Mouse (Mus musculus): ENCODE data around the gene Olfr792. TPM values are rescaled to one million over a fixed set of nuclear protein-coding genes. Genes with fewer than 3 reads are reported as not detected.

Olfr792 gene
- polyA plus RNA-seq (2012; ENCODE audit: insufficient read depth, insufficient read length, missing spikeins) = not detected in 2 replicates

DNA sequence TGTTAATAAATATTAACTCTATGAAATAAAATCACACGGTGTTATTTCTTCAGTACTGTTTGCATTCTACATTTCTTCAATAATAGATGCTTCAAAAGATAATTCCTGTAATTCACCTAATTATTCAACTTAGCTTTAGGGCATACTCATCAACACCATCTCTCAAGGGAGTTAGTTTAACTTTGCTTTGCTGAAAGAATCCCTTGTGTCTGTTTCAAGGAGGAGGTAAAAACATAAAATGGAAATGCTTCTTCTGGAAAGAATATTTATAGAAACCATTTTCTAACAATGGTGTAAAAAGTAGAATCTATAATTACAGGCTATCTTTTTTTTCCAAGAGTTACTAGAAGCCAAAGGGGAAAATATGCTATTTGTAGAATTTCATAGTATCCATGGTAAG lies at the start of gene Olfr792:
Gene Olfr792 (plus strand): TSS at position 301 of the 400 bp plus-strand sequence.
- Histone ChIP-seq H3K4me1 (ENCODE audit: control insufficient read depth, insufficient read depth, low read length) (no peaks in the 10 kb centered on the region), H3K27ac (ENCODE audit: insufficient read depth, low read depth, low read length) (no peak within 1 kb of the TSS), H3K4me3 (ENCODE audit: insufficient read depth, low read length) (no peak within 1 kb of the TSS)
- no peak for TF ChIP-seq CTCF (IDR thresholded peaks at IDR 0.05; ENCODE audit: low read depth, low read length)
- TF ChIP-seq POLR2A (IDR thresholded peaks at IDR 0.05; ENCODE audit: borderline replicate concordance, low read depth, low read length) = no peak

DNA sequence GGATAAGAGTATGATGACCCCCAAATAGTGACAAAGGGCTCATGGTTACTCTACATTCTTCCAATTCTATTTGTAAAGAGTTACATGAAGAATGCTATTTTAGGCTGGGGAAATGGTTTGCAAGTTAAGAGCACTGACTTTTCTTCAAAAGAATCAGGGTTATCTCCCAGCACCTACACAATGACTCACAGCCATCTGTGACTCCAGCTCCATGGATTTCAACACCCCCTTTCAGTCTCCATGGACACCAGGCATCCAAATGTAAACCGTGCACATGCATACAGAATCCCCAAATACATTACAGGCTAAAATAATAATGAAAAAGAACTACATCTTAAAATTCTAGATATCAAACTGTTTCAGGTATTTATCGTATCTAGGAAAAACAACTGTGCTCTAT lies 48.9 kb upstream of the Olfr792 start:
- no peak for TF ChIP-seq CTCF (IDR thresholded peaks at IDR 0.05; ENCODE audit: low read depth, low read length)
- TF ChIP-seq POLR2A (IDR thresholded peaks at IDR 0.05; ENCODE audit: borderline replicate concordance, low read depth, low read length) = no peak
- H3K4me1 ChIP-seq (ENCODE audit: control insufficient read depth, insufficient read depth, low read length) = no peaks in the 10 kb centered on the region
- no peak overlapping the region for H3K27ac ChIP-seq (ENCODE audit: insufficient read depth, low read depth, low read length)
- H3K4me3 ChIP-seq (ENCODE audit: insufficient read depth, low read length) = no peak overlapping the region

DNA sequence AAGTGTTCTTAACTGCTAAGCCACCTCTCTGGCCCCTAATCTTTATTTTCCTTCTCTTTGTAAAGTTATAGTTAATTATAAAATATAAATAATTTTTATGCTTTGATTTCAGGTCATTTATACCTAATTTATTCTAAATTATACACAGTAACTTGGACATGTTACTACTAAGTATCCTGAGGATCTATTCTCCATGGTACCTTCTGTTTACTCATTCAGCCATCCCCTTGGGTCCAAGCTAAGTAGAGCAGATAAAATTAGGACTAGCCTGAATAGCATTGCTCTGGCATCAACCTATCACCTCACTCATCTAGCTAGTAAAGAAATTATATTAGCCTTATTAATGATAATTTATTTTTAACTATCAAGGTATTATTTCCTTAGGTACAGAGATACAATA lies 40.8 kb upstream of the Olfr792 start, which contains the start of gene Olfr790:
Gene Olfr790 (plus strand): TSS at position 301 of the 400 bp plus-strand sequence.
- H3K27ac ChIP-seq (ENCODE audit: insufficient read depth, low read depth, low read length) = no peak within 1 kb of the TSS
- TF ChIP-seq POLR2A (IDR thresholded peaks at IDR 0.05; ENCODE audit: borderline replicate concordance, low read depth, low read length) (no peak), CTCF (IDR thresholded peaks at IDR 0.05; ENCODE audit: low read depth, low read length) (no peak)
- H3K4me1 ChIP-seq (ENCODE audit: control insufficient read depth, insufficient read depth, low read length) = no peaks in the 10 kb centered on the region
- H3K4me3 ChIP-seq (ENCODE audit: insufficient read depth, low read length) = no peak within 1 kb of the TSS

DNA sequence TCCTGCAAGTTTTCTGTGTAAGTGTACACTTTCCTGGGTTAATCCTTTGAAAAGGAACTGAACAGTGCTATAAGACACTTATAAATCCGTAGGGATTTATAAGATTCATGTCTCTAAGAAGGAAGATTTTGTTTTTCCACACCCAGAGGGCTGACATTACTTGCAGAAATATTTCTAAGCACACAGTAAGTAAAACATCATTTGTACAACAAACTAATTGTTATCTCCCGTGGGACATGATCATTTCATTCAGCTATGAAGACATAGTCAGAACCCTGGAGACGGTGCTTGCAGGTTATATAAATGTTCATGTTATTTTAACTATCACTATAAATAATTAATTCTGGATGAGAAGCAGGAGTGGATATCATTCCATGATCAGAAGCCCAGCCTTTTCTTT lies 17.5 kb upstream of the Olfr792 start, which contains the start of gene Olfr791:
Gene Olfr791 (plus strand): TSS at position 301 of the 400 bp plus-strand sequence.
- TF ChIP-seq CTCF (IDR thresholded peaks at IDR 0.05; ENCODE audit: low read depth, low read length) = no peak
- TF ChIP-seq POLR2A (IDR thresholded peaks at IDR 0.05; ENCODE audit: borderline replicate concordance, low read depth, low read length) = no peak
- H3K4me3 ChIP-seq (ENCODE audit: insufficient read depth, low read length) = no peak within 1 kb of the TSS
- H3K4me1 ChIP-seq (ENCODE audit: control insufficient read depth, insufficient read depth, low read length) = no peaks in the 10 kb centered on the region
- no peak within 1 kb of the TSS for H3K27ac ChIP-seq (ENCODE audit: insufficient read depth, low read depth, low read length)

DNA sequence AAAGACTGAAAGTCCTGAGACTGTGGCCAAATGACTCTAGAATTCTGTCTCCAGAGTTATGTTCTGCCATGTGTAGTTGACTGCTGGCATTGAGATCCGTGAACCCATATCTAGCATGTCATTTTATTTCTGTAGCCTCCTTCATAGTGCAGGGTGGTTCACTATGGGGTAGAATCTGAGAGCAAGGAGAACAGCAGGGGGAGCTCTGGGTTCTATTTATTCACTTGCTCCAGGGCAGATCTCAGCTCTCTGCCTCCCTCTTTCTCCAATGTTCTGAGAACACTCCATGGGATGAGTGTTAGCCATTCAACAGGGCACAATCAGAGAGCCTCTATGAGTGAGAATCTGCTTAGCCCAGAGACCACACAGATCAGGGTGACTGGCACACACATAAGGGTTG lies 10.4 kb downstream of the Olfr792 start:
- no peak overlapping the region for H3K27ac ChIP-seq (ENCODE audit: insufficient read depth, low read depth, low read length)
- peak overlapping the region; percentile 11; the same call in 1 of the 2 replicates for H3K4me3 ChIP-seq (ENCODE audit: insufficient read depth, low read length)
- TF ChIP-seq CTCF (IDR thresholded peaks at IDR 0.05; ENCODE audit: low read depth, low read length) (no peak), POLR2A (IDR thresholded peaks at IDR 0.05; ENCODE audit: borderline replicate concordance, low read depth, low read length) (no peak)

DNA sequence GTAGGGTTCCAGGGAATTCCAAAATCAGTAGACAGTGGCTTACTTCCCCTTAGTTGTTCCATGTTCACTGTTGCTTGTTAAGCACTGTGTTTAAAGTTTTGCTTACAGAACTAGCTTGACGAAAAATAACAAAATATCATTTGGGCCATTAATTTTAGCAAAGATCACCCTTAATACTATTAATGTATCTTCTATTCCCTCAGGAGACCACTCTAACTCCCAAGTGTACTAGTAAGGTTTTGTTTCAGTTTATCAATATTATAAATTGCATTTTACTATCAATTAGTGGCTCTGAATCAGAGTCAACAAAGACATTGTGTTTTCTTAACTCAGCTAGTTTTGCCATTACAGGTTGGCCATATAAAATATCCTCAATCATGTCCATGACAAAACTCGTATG lies 28.4 kb downstream of the Olfr792 start, which contains the start of gene Olfr794:
Gene Olfr794 (plus strand): TSS at position 301 of the 400 bp plus-strand sequence.
- Histone ChIP-seq H3K27ac (ENCODE audit: insufficient read depth, low read depth, low read length) (no peak within 1 kb of the TSS), H3K4me1 (ENCODE audit: control insufficient read depth, insufficient read depth, low read length) (no peaks in the 10 kb centered on the region), H3K4me3 (ENCODE audit: insufficient read depth, low read length) (no peak within 1 kb of the TSS)
- TF ChIP-seq CTCF (IDR thresholded peaks at IDR 0.05; ENCODE audit: low read depth, low read length) (no peak), POLR2A (IDR thresholded peaks at IDR 0.05; ENCODE audit: borderline replicate concordance, low read depth, low read length) (no peak)

More for the DNA sequence above, 10.4 kb downstream of the Olfr792 start:
- peaks cover 2% of the 10 kb centered on the region for H3K4me1 ChIP-seq (ENCODE audit: control insufficient read depth, insufficient read depth, low read length)

DNA sequence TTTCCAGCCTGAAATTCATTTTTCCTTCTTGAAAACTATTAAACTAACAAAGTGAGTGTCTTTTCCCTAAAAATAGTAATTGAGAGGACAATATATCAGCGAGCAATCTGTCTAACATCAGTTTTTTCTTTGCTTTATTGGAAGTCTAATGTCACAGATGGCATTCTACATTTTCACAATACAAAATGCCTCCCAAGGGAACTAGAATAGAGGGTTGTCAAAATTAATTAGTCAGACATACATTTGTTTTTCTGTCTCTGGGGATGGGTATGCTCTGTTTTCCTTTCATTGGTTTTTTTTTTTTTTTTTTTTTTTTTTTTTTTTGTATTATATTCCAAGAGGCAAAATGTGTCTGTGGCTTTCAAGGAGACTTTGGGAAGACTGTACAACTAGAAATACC lies 38.1 kb downstream of the Olfr792 start:
- TF ChIP-seq POLR2A (IDR thresholded peaks at IDR 0.05; ENCODE audit: borderline replicate concordance, low read depth, low read length) (no peak), CTCF (IDR thresholded peaks at IDR 0.05; ENCODE audit: low read depth, low read length) (no peak)
- Histone ChIP-seq H3K27ac (ENCODE audit: insufficient read depth, low read depth, low read length) (no peak overlapping the region), H3K4me1 (ENCODE audit: control insufficient read depth, insufficient read depth, low read length) (no peaks in the 10 kb centered on the region), H3K4me3 (ENCODE audit: insufficient read depth, low read length) (no peak overlapping the region)

Other genes starting within 250 kb of the Olfr792 start
- gene Olfr780, start 221.0 kb upstream of the Olfr792 start, polyA plus RNA-seq (2012; ENCODE audit: insufficient read depth, insufficient read length, missing spikeins) = not detected in 2 replicates
- not detected in 2 replicates for gene Olfr781, start 210.3 kb upstream of the Olfr792 start, polyA plus RNA-seq (2012; ENCODE audit: insufficient read depth, insufficient read length, missing spikeins)
- gene Olfr782, start 190.3 kb upstream of the Olfr792 start, polyA plus RNA-seq (2012; ENCODE audit: insufficient read depth, insufficient read length, missing spikeins) = not detected in 2 replicates
- gene Olfr784, start 155.1 kb upstream of the Olfr792 start, polyA plus RNA-seq (2012; ENCODE audit: insufficient read depth, insufficient read length, missing spikeins) = not detected in 2 replicates
- not detected in 2 replicates for gene Olfr785, start 133.7 kb upstream of the Olfr792 start, polyA plus RNA-seq (2012; ENCODE audit: insufficient read depth, insufficient read length, missing spikeins)
- gene Olfr786, start 111.9 kb upstream of the Olfr792 start, polyA plus RNA-seq (2012; ENCODE audit: insufficient read depth, insufficient read length, missing spikeins) = not detected in 2 replicates
- gene Olfr787, start 77.3 kb upstream of the Olfr792 start, polyA plus RNA-seq (2012; ENCODE audit: insufficient read depth, insufficient read length, missing spikeins) = not detected in 2 replicates
- not detected in 2 replicates for gene Olfr788, start 68.2 kb upstream of the Olfr792 start, polyA plus RNA-seq (2012; ENCODE audit: insufficient read depth, insufficient read length, missing spikeins)
- gene Olfr789, start 54.4 kb upstream of the Olfr792 start, polyA plus RNA-seq (2012; ENCODE audit: insufficient read depth, insufficient read length, missing spikeins) = not detected in 2 replicates
- not detected in 2 replicates for gene Olfr790, start 40.7 kb upstream of the Olfr792 start, polyA plus RNA-seq (2012; ENCODE audit: insufficient read depth, insufficient read length, missing spikeins)
- not detected in 2 replicates for gene Olfr791, start 17.4 kb upstream of the Olfr792 start, polyA plus RNA-seq (2012; ENCODE audit: insufficient read depth, insufficient read length, missing spikeins)
- not detected in 2 replicates for gene Olfr794, start 28.5 kb downstream of the Olfr792 start, polyA plus RNA-seq (2012; ENCODE audit: insufficient read depth, insufficient read length, missing spikeins)
- gene Olfr796, start 73.4 kb downstream of the Olfr792 start, polyA plus RNA-seq (2012; ENCODE audit: insufficient read depth, insufficient read length, missing spikeins) = 0.23 TPM in 1 of 2 replicates, not detected in the other
- not detected in 2 replicates for gene Olfr798, start 88.8 kb downstream of the Olfr792 start, polyA plus RNA-seq (2012; ENCODE audit: insufficient read depth, insufficient read length, missing spikeins)
- not detected in 2 replicates for gene Olfr799, start 98.3 kb downstream of the Olfr792 start, polyA plus RNA-seq (2012; ENCODE audit: insufficient read depth, insufficient read length, missing spikeins)
- not detected in 2 replicates for gene Olfr800, start 118.5 kb downstream of the Olfr792 start, polyA plus RNA-seq (2012; ENCODE audit: insufficient read depth, insufficient read length, missing spikeins)
- gene Olfr801, start 134.7 kb downstream of the Olfr792 start, polyA plus RNA-seq (2012; ENCODE audit: insufficient read depth, insufficient read length, missing spikeins) = not detected in 2 replicates
- not detected in 2 replicates for gene Olfr802, start 149.0 kb downstream of the Olfr792 start, polyA plus RNA-seq (2012; ENCODE audit: insufficient read depth, insufficient read length, missing spikeins)
- gene Olfr803, start 155.1 kb downstream of the Olfr792 start, polyA plus RNA-seq (2012; ENCODE audit: insufficient read depth, insufficient read length, missing spikeins) = not detected in 2 replicates
- 0.31 TPM in 1 of 2 replicates, not detected in the other for gene Olfr804, start 164.0 kb downstream of the Olfr792 start, polyA plus RNA-seq (2012; ENCODE audit: insufficient read depth, insufficient read length, missing spikeins)
- gene Olfr805, start 190.2 kb downstream of the Olfr792 start, polyA plus RNA-seq (2012; ENCODE audit: insufficient read depth, insufficient read length, missing spikeins) = not detected in 2 replicates
- not detected in 2 replicates for gene Olfr806, start 202.8 kb downstream of the Olfr792 start, polyA plus RNA-seq (2012; ENCODE audit: insufficient read depth, insufficient read length, missing spikeins)
- not detected in 2 replicates for gene Olfr807, start 218.6 kb downstream of the Olfr792 start, polyA plus RNA-seq (2012; ENCODE audit: insufficient read depth, insufficient read length, missing spikeins)
- gene Olfr808, start 226.3 kb downstream of the Olfr792 start, polyA plus RNA-seq (2012; ENCODE audit: insufficient read depth, insufficient read length, missing spikeins) = 0.17 TPM in 1 of 2 replicates, not detected in the other
- gene Olfr809, start 235.5 kb downstream of the Olfr792 start, polyA plus RNA-seq (2012; ENCODE audit: insufficient read depth, insufficient read length, missing spikeins) = not detected in 2 replicates

Data from bone marrow macrophage, adult 2 months (primary cell).